Mouse (Mus musculus) frontal cortex, adult (tissue): ENCODE results near the gene Ifnb1.
"Not testable (repeated sequence)": the region's sequence is repeated elsewhere in the genome, so short reads cannot be mapped to it uniquely, and the experiment has no call there.

Experiments used
- ATAC-seq: cut with Nextera tagmentation; 2 replicates; pipeline ENCODE4 v1.9.2; 2017; ENCODE audit warnings: mild to moderate bottlenecking, moderate library complexity, mixed read lengths; ENCODE audit not compliant: low TSS enrichment

Ifnb1 gene

DNA sequence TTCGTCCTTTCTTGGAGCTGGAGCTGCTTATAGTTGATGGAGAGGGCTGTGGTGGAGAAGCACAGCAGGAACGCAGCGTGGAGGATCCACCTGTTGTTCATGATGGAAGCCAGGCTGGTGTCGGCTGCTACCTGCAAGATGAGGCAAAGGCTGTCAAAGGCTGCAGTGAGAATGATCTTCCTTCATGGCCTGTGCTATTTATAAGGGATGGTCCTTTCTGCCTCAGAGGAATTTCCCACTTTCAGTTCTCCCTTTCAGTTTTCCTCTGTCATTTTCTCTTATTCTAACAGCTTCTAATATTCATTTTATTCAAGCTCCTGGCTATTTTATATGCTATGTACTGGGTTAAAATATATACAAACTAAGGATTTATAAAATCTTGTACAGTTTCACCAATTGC is at the start of gene Ifnb1:
TSS of gene Ifnb1 (minus strand) at position 101 of the 400 bp plus-strand sequence.
- ATAC-seq, result no peak

DNA sequence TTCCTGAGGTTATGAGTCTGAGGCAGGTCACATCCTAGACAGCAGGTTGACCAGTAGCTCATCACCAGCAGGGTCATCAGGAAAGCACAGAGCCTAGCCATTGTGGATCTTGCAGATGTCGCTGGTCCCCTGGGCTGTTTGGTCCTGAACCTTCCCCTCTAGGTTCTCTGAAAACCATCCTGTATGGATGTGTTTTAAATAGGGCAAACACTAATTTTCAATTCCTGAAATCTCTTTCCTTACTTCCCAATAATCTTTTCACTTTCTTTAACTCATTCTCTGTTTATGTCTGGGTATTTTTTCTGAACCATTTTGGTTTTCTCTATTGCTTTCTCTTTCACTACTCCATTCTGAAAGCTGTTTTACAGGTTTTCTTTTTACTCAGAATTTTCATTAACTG is 49.1 kb upstream of the Ifnb1 start, which contains the start of gene Ifna14:
TSS of gene Ifna14 (minus strand) at position 101 of the 400 bp plus-strand sequence.
- no peak for ATAC-seq

- ATAC-seq, result no peak
Measured at GRCm38 (mm10) chr4:88561791-88562190, 39.2 kb upstream of the Ifnb1 start.

- ATAC-seq, result not testable (repeated sequence)
Measured at GRCm38 (mm10) chr4:88558145-88558544, 35.6 kb upstream of the Ifnb1 start, which contains the start of gene Ifna15. Ifna15 (minus strand) TSS chr4:88558245.

DNA sequence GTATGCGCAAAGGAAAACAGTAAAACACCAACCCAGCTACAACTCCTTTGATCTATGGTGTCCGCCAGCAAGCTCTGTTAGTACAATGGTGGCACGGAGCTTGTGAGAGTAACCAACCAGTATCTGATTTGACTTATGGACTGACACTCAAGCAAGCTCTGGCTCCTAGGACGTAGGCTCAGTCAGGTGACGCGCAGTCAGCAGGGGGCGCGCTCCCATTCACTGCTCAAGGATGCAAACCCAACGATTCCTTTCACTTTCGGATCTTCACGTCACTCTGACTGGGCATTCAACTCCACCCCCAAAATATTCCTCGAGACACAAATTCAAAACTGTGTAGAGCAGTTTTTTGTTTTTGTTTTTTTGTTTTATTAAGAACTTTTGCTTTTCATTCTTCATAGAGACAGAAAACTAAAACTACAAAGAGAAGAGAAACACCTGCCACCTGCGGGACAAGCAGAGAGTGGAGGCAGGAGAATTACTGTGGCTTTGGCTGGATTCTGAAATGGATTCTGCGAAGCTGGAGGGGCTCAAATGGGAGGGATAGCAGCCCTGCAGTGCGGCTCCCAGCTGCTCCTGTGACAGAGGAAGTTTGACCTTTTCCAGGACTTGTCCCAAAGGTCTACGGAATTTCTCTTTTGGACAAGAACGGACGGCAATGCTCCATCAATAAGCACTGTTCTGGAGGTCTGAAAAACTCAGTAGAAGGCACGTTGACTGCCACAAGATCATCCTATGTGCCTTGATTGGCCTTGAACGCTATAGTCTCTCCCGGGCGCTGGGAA is 27.8 kb upstream of the Ifnb1 start:
- peak; percentile 99 for ATAC-seq

DNA sequence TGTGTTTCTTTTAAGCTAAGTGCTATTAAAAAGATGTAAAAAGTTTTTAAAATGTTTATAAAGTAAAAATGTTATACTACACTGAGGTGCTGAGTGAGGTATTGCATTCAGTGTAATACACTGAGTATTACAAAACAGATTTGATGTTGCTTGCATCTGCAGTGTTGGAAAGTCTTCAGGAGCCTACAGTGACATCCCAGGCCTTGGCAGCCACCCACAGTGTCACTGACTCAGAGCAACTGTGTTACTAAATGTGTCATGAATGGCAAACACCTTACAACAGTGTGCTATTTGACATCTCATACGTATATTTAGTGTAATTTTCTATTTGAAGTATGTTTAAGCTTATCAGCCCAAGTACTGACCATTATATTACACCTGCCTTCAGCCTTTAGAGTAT is 25.4 kb upstream of the Ifnb1 start:
- ATAC-seq, result no peak

DNA sequence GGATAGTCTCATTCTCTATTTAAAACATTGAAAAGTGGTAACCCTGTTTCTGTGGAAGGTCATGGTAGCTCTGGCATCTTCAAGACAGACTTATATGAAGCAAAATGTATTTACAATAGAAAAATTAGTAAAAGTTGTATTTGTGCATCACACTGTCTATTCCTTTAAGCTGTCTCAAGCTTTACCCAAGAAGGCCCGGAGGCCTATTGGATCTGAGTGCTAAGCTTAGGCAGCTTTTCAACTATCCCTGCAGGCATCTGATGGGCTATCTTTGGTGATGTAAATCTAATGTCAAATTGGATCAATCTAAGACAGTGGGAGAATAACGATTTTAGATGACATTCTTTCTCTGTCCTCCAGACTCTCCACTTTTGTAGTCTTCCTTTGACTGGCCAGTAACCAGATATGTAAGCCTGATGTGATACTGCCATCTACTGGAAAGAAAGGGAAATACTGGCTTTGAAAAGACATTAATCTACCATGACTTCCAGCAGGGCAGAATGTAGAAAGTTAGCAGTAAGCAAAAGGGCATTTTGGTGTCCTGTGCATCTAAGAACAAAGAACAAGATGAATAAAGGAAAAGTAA is 21.2 kb upstream of the Ifnb1 start:
- ATAC-seq, result peak; percentile 96

DNA sequence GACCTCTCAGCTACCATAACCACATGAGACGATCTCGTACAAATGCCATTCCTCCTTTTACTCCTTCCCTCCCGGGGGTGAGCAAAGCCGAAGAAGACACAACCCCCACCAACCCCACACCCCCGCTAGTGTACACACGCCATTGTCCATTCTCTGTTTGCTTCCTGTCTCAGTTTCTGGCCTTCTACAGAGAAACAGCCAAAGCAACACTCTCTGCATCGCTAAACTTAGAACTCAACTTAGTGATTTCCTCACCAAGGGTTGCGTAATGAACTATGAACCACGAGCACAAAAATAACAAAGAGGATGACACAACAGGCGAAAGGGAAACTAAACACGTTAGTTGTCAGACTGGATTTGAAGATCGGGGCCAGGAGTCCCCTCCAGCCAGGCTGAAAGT is 14.8 kb upstream of the Ifnb1 start:
- peak; percentile 62; the same call in 1 of the 2 replicates for ATAC-seq

DNA sequence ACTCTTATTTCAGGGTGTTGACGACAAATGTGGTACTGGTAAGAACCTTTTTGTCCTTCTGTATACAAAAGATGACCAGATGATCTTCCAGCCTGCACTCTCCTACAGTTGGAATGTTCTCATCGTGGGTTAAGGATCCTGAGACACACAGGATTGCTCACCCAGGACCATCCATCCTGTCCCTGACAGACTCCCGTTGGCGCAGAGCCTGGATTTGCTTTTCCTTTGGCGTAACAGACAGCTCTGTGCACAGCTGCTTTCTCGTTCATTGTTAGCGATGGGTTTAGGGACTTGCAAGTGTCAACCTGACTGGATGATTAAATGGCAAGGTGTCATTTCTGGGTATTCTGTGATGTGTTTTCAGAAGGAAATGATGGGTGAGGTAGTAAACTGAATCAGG is 14.1 kb upstream of the Ifnb1 start:
- ATAC-seq, result no peak

DNA sequence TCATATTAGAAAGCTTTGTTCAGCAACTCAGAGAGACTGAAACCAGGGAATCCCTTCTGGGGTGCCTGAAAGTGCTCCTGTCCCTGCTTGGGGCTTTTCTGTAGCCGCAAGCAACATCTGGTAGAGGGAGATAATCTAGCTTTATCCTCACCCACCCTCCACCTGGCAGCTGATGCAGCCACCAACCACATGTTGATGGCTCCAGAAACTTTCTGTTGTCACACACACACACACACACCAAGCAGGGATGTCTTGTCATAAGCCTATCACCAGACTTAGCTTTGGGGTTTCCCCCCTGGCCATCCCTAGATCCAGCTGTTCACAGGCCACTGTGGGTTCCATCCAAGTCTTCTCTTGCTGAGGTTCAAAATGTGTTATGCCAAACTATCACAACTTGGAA is 13.2 kb upstream of the Ifnb1 start:
- no peak for ATAC-seq

- ATAC-seq, result no peak
Measured at GRCm38 (mm10) chr4:88534903-88535302, 12.3 kb upstream of the Ifnb1 start.

DNA sequence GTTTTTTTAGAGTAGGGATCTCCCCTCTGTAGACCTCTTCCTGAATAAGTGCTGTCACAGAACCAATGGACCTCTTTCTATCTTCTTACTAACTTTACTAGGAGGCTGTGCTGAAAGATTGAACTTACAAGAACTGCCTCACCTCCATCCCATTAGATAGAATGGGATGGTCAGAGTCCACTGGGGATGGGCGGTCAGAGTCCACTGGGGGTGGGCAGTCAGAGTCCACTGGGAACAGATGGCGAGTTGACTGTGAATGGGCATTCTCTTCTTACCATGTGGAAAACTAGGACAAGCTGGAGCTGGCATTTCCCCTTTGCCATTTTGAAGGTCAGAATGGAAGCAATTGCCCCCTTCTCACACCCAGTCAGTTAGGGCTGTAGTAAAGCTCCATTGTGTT is 10.9 kb upstream of the Ifnb1 start:
- no peak for ATAC-seq

DNA sequence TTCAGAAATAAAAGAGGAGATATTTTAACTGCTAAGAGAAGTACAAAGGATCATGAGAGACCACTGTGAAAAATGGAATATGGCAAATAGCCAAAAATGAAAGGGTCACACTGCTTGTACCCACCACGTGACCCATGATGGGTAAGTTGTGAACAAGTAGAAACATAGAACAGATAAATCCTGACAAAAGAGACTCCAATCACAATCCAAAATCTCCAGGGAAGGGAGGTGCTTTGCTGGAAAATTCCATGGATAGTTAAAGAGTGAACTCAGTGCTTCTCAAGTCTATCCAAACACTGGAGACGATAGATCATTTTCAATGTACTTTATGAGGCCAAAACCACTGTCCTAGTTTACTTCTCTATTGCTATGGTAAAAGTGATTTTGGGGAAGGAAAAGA is 8.3 kb upstream of the Ifnb1 start:
- no peak for ATAC-seq

GRCm38 (mm10) chr4:88530271-88530670 is 7.7 kb upstream of the Ifnb1 start:
- no peak for ATAC-seq

DNA sequence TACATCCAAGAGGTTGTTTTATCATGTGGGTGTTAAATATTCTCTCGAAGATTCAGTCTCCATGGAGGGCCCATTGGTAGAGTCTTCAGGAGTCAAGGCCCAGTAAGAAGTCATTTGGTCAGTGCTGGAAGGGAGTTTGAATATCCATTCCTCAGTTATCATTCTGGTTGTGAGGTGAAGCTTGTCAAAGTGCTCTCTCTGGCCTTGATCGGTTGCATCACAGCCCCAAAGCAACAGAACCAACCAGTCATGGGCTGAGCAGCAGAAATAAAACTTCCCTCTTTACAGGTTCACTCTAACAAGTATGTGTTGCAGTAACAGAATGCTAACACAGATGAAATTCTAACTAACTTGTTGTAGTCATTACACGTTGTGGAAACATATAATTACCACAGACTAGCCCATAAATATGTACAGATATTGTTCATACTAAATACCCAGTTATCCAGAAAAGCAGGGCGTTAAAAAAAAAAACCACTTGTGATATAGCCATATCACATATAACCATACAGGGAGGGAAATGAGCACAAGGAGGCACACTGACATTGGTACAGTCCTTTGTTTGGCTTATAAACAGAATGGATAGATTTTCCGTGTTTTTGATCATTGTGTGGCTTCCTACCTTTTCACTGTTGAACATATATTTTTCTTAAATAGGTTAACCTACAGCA is 3.9 kb upstream of the Ifnb1 start:
- no peak for ATAC-seq

DNA sequence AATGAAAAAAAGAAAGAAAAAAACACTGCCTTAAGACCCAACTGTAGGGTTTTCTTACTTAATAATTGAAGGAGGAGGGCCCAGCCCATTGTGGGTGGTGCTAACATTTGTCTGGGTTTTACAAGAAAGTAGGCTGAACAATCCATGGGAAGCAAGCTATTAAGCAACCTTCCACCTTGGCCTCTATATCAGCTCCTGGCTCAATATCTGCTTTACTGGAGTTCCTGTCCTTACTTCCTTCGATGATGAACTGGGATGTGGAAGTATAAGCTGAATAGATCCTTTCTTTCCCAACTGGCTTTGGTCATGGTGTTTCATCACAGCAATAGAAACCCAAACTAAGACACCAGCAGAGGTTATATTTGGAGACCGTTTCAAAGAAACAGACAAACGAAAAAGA is 2.8 kb upstream of the Ifnb1 start:
- no peak for ATAC-seq

- ATAC-seq, result no peak
Measured at GRCm38 (mm10) chr4:88523241-88523640, 667 bp upstream of the Ifnb1 start.

DNA sequence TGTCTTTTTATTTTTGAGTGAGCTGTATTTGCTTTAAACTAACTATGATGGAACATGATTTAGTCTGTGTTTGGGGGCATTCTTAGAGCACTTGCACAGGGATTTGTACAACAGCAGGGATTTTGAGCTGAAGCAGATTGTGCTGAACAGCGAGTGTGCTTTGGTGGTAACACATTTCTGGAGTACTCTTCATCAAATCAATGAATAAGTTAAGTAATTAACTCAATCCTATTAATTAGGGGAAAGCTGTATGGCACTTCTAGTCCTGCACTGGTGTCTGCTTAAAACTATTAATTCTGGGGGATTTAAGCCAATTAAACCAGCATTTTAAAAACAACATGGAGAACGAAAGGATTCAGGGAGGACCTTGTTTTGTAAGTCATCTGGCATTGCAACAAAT is 4.6 kb downstream of the Ifnb1 start:
- ATAC-seq, result no peak

GRCm38 (mm10) chr4:88515711-88516211 is 6.8 kb downstream of the Ifnb1 start:
- peak; percentile 92 for ATAC-seq

DNA sequence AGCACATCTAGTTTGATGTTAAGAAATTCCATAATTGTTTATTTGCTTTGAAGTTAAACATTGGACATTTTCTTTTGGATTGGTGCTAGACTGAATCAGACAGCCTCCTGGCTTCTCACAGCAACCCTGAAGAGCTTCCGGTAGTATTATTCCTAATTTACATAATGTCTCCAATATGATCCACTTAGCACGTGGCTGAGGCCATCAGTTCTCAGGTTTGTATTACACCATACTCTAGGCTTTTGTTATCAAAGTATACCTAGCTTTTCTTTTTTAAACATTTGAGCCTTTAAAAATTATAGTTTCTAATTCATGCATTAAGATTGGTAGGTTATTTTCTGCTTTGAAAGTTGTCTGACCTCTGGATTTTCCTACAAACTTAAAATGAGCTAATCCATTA is 7.3 kb downstream of the Ifnb1 start:
- no peak for ATAC-seq

DNA sequence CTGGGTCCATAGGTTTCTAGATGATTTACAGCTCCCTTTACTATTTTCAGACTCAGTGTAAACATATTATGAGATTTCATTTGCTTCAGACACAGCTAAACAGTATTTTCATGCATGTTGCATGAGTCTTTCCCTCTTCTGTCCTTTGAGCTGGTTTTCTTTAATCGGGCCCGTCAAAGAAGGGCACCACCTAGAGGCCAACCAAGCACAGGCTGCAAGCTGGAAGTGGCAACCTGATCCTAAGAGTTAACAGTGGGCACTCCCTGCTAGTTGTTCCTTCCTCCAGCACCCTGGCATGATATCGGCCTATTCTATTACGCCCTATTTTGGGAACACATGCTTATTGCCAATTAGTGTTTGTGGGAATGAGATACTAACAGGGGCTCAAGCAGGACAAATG is 8.2 kb downstream of the Ifnb1 start:
- peak; percentile 90 for ATAC-seq

DNA sequence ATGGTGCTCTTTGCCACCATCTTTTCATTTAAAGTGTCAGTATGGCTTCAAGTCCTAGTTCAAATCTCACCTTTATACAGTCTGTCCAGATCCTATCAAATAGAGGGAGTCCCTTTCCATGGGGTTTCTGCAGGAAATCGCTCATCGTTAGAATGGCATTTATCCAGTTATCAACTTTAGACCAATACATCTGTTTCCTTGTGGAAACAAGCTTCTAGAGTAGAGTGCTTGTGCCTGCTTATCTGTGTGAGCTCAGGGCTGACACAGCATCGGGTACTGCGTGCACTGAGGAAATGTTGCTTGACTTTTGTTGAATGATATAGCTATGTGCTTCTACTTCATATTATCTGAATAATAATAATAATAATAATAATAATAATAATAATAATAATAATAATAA is 8.8 kb downstream of the Ifnb1 start:
- no peak for ATAC-seq

GRCm38 (mm10) chr4:88503753-88504152 is 18.8 kb downstream of the Ifnb1 start:
- no peak for ATAC-seq
